In genomic region chr17:29716732-29717445, GRCm38 (mm10) we compare ENCODE assay signal across 8 mouse cellular contexts. TPM values are rescaled to one million over a fixed set of nuclear protein-coding genes. Genes with fewer than 3 reads are reported as not detected.
DNase-seq lines count a peak whose midpoint lies in the region; ATAC-seq and TF ChIP-seq lines count a peak whose summit lies in the region.

Ccdc167 (minus strand) TSS chr17:29717044.

- TF ChIP-seq POLR2A in testis, adult 2 months (IDR thresholded peaks at IDR 0.05; ENCODE audit: control insufficient read depth, low read depth, low read length): peak; percentile 71

- H3K9ac ChIP-seq in forebrain, embryonic 12.5 days: peak within 1 kb of the TSS; percentile 60
- H3K9ac ChIP-seq in heart, postnatal 0 days (replicated peaks; ENCODE audit: low read depth, low read length): peak within 1 kb of the TSS; percentile 59; the same call in 1 of the 2 replicates
- H3K9ac ChIP-seq in liver, embryonic 16.5 days (ENCODE audit: low read depth, low read length): peak within 1 kb of the TSS; percentile 77
- peak within 1 kb of the TSS; percentile 74 for H3K9ac ChIP-seq in neural tube, embryonic 13.5 days

- H3K4me1 ChIP-seq in E14TG2a.4 (replicated peaks; ENCODE audit: low read depth, low read length): peaks cover 53% of the 10 kb centered on the region
- H3K4me1 ChIP-seq in forebrain, embryonic 12.5 days: peaks cover 30% of the 10 kb centered on the region
- peaks cover 12% of the 10 kb centered on the region; the same call in 1 of the 2 replicates for H3K4me1 ChIP-seq in heart, postnatal 0 days (ENCODE audit: control insufficient read depth, insufficient read depth)
- peaks cover 13% of the 10 kb centered on the region for H3K4me1 ChIP-seq in liver, embryonic 16.5 days (ENCODE audit: control insufficient read depth, low read depth, low read length)
- H3K4me1 ChIP-seq in neural tube, embryonic 13.5 days (replicated peaks): peaks cover 38% of the 10 kb centered on the region
- peaks cover 4% of the 10 kb centered on the region; the same call in 1 of the 2 replicates for H3K4me1 ChIP-seq in testis, adult 2 months (ENCODE audit: control insufficient read depth, insufficient read depth, low read length)

- H3K4me2 ChIP-seq in forebrain, embryonic 12.5 days: peak within 1 kb of the TSS; percentile 69
- H3K4me2 ChIP-seq in heart, postnatal 0 days (ENCODE audit: low read depth, low read length): peak within 1 kb of the TSS; percentile 92
- peak within 1 kb of the TSS; percentile 92 for H3K4me2 ChIP-seq in liver, embryonic 16.5 days (ENCODE audit: low read depth, low read length)
- H3K4me2 ChIP-seq in neural tube, embryonic 13.5 days: peak within 1 kb of the TSS; percentile 75

- no peak for TF ChIP-seq EP300 in heart, postnatal 0 days (IDR thresholded peaks at IDR 0.05; ENCODE audit: low read depth)

- H3K9me3 ChIP-seq in E14TG2a.4 (ENCODE audit: low read length): no peaks in the 10 kb centered on the region
- H3K9me3 ChIP-seq in forebrain, embryonic 12.5 days: no peaks in the 10 kb centered on the region
- H3K9me3 ChIP-seq in heart, postnatal 0 days (replicated peaks; ENCODE audit: control insufficient read depth, low read length): no peaks in the 10 kb centered on the region
- no peaks in the 10 kb centered on the region for H3K9me3 ChIP-seq in liver, embryonic 16.5 days (replicated peaks; ENCODE audit: control insufficient read depth, low read length)
- H3K9me3 ChIP-seq in neural tube, embryonic 13.5 days: no peaks in the 10 kb centered on the region

- H3K27me3 ChIP-seq in E14TG2a.4 (ENCODE audit: insufficient read depth, low read length): no peaks in the 10 kb centered on the region
- H3K27me3 ChIP-seq in forebrain, embryonic 12.5 days: 0 out of 2 replicates have a peak, but pooled peaks cover 4% of the 10 kb centered on the region
- no peaks in the 10 kb centered on the region for H3K27me3 ChIP-seq in heart, postnatal 0 days (ENCODE audit: control insufficient read depth, insufficient read depth, low read length)
- no peaks in the 10 kb centered on the region for H3K27me3 ChIP-seq in liver, embryonic 16.5 days (ENCODE audit: control insufficient read depth, insufficient read depth, low read depth, low read length)
- no peaks in the 10 kb centered on the region for H3K27me3 ChIP-seq in neural tube, embryonic 13.5 days
- H3K27me3 ChIP-seq in testis, adult 2 months (ENCODE audit: control insufficient read depth, insufficient read depth, low read length): no peaks in the 10 kb centered on the region

- peak within 1 kb of the TSS; percentile 83 for H3K4me3 ChIP-seq in E14TG2a.4 (replicated peaks; ENCODE audit: low read length)
- peak within 1 kb of the TSS; percentile 51 for H3K4me3 ChIP-seq in forebrain, embryonic 12.5 days (replicated peaks)
- H3K4me3 ChIP-seq in heart, postnatal 0 days (ENCODE audit: low read depth, low read length): peak within 1 kb of the TSS; percentile 62
- H3K4me3 ChIP-seq in liver, embryonic 16.5 days (ENCODE audit: low read depth, low read length): peak within 1 kb of the TSS; percentile 80
- peak within 1 kb of the TSS; percentile 52 for H3K4me3 ChIP-seq in neural tube, embryonic 13.5 days
- H3K4me3 ChIP-seq in testis, adult 2 months (ENCODE audit: control insufficient read depth, low read depth, low read length): peak within 1 kb of the TSS; percentile 98

- H3K27ac ChIP-seq in forebrain, embryonic 12.5 days: peak within 1 kb of the TSS; percentile 56; the same call in 1 of the 2 replicates
- H3K27ac ChIP-seq in heart, postnatal 0 days (ENCODE audit: low read depth): no peak within 1 kb of the TSS
- peak within 1 kb of the TSS; percentile 74 for H3K27ac ChIP-seq in liver, embryonic 16.5 days (ENCODE audit: low read length)
- H3K27ac ChIP-seq in neural tube, embryonic 13.5 days (replicated peaks): peak within 1 kb of the TSS; percentile 67
- peak within 1 kb of the TSS; percentile 80 for H3K27ac ChIP-seq in testis, adult 2 months (ENCODE audit: control insufficient read depth, insufficient read depth, low read depth, low read length)

- WGBS in forebrain, embryonic 12.5 days: 6% methylated on average over 41 of the region's 41 CpGs
- 5% methylated on average over 40 of the region's 41 CpGs for WGBS in heart, postnatal 0 days
- WGBS in liver, embryonic 16.5 days (ENCODE audit: insufficient replicate concordance): 5% methylated on average over 41 of the region's 41 CpGs
- 6% methylated on average over 41 of the region's 41 CpGs for WGBS in neural tube, embryonic 13.5 days

- DNase-seq in c-Kit-positive CD71-positive TER-119-positive erythroid progenitor cells, embryonic 14.5 days (ENCODE audit: low spot score): peak; percentile 98
- peak; percentile 94 for DNase-seq in heart, postnatal 0 days (ENCODE audit: low spot score)
- peak; percentile 96 to 97 for DNase-seq in kidney, postnatal 4 days

- peak; percentile 96 for ATAC-seq in forebrain, embryonic 12.5 days (ENCODE audit: low FRiP score)
- peak; percentile 99 for ATAC-seq in heart, postnatal 0 days (ENCODE audit: insufficient read depth, low read depth)
- ATAC-seq in liver, embryonic 16.5 days (ENCODE audit: low read depth): peak; percentile 98
- ATAC-seq in neural tube, embryonic 13.5 days (ENCODE audit: low read depth): peak; percentile 96

- TF ChIP-seq CTCF in E14TG2a.4 (conservative IDR thresholded peaks at IDR 0.05; ENCODE audit: low read length): no peak
- no peak for TF ChIP-seq CTCF in heart, postnatal 0 days (IDR thresholded peaks at IDR 0.05; ENCODE audit: low read depth)
- no peak for TF ChIP-seq CTCF in testis, adult 2 months (IDR thresholded peaks at IDR 0.05; ENCODE audit: control insufficient read depth, insufficient read depth, insufficient replicate concordance, low read depth, low read length)

- H3K36me3 ChIP-seq in E14TG2a.4 (ENCODE audit: insufficient read depth, low read length): peaks cover 27% of the 10 kb centered on the region
- no peaks in the 10 kb centered on the region for H3K36me3 ChIP-seq in forebrain, embryonic 12.5 days (replicated peaks)
- H3K36me3 ChIP-seq in heart, postnatal 0 days (replicated peaks; ENCODE audit: control insufficient read depth, insufficient read depth, low read length): no peaks in the 10 kb centered on the region
- no peaks in the 10 kb centered on the region for H3K36me3 ChIP-seq in liver, embryonic 16.5 days (ENCODE audit: control insufficient read depth, insufficient read depth)
- no peaks in the 10 kb centered on the region for H3K36me3 ChIP-seq in neural tube, embryonic 13.5 days
- H3K36me3 ChIP-seq in testis, adult 2 months (ENCODE audit: control insufficient read depth, insufficient read depth, low read length): no peaks in the 10 kb centered on the region

RNA-seq across cellular contexts. Expression of gene Ccdc167, which starts in this region (rescaled TPM):
- 15.8 and 17.8 TPM in 2 replicates for polyA plus RNA-seq in forebrain, embryonic 12.5 days (2016; fragmentation: Nextera tagmentation; extraction: Ambion mirVana)
- total RNA-seq in heart, postnatal 0 days (2014; rRNA removed; ENCODE audit: low replicate concordance): 6.4 and 6.8 TPM in 2 replicates
- polyA plus RNA-seq in heart, postnatal 0 days (2015; fragmentation: Nextera tagmentation; extraction: Ambion mirVana): 8.2 and 9.9 TPM in 2 replicates
- polyA plus RNA-seq in liver, embryonic 16.5 days (2015; fragmentation: Nextera tagmentation; extraction: Ambion mirVana): 6.8 and 7.3 TPM in 2 replicates
- polyA plus RNA-seq in neural tube, embryonic 13.5 days (2015; fragmentation: Nextera tagmentation; extraction: Ambion mirVana): 12.4 and 13.0 TPM in 2 replicates
- polyA plus RNA-seq in testis, adult 2 months (2012; rRNA removed): 1.5 and 1.6 TPM in 2 replicates
